Mouse (Mus musculus): Measurements from ENCODE around the gene Lmntd1.

Lmntd1 gene

GRCm38 (mm10) chr6:145557059-145557992 is 56.8 kb downstream of the Lmntd1 start:
- no peak for DNase-seq

- no peak for DNase-seq
Measured at GRCm38 (mm10) chr6:145553226-145553625, 60.9 kb downstream of the Lmntd1 start.

DNA sequence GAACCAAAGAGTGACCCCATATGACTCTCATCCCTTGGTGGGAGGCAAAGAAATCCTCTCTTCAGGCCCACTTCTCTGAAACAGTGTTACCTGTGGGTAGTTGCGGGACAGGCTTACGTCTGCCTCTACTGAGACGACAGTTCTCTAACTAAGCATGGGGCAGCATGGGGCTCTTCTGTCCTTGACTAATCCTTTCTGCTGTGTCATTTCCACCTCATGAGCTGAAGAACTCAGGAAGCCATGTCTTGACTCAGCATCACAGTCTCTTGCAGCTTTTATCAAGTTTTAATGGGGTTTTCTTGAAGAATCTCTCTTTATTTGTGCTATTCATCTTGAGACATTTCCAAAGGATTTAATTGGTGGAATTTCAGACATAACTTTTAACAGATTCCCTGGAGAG is 61.3 kb downstream of the Lmntd1 start:
- no peak for DNase-seq

DNA sequence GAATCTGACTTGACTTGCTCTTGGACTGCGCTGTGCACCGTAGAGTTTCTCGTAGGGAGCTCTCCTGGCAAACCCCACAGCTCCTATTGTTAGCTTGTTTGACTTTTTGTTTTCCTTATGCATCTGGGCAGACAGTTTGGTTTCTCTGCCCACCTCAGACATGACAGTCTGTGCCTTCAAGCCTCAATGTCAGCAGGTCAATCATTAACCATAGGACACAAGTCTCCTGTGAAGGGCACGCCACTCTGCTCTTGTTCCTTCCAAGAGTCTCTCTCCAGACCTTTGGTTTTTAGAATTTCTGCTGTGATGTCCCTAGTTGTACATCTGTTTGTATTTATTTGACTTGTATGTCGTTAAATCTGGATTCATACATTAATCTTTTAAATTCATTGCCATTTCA is 63.1 kb downstream of the Lmntd1 start:
- DNase-seq = no peak

GRCm38 (mm10) chr6:145545927-145546641 is 68.0 kb downstream of the Lmntd1 start:
- peak; percentile 60 to 63 for DNase-seq

- no peak for DNase-seq
Measured at GRCm38 (mm10) chr6:145544838-145545237, 69.3 kb downstream of the Lmntd1 start.

DNA sequence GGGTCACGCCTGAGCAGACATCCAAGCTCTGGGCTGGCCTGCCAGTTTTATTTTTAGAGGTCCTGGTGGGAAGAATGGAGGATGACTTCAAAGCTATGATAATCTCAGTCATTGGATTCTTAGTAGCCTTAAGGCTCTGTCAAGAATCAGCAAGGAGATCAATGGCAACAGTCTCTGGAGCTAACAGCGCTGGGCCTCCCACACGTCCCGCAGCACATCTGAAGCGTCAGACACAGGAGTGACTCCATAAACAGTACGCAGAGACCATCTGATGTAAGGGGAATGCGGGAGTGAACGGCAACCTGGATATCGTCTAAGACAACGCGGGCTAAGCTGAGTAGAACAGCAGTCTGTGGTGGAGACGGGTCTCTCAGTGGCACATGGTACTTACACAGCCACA is 69.8 kb downstream of the Lmntd1 start:
- no peak for DNase-seq

GRCm38 (mm10) chr6:145539568-145539859 is 74.6 kb downstream of the Lmntd1 start:
- DNase-seq = no peak

DNA sequence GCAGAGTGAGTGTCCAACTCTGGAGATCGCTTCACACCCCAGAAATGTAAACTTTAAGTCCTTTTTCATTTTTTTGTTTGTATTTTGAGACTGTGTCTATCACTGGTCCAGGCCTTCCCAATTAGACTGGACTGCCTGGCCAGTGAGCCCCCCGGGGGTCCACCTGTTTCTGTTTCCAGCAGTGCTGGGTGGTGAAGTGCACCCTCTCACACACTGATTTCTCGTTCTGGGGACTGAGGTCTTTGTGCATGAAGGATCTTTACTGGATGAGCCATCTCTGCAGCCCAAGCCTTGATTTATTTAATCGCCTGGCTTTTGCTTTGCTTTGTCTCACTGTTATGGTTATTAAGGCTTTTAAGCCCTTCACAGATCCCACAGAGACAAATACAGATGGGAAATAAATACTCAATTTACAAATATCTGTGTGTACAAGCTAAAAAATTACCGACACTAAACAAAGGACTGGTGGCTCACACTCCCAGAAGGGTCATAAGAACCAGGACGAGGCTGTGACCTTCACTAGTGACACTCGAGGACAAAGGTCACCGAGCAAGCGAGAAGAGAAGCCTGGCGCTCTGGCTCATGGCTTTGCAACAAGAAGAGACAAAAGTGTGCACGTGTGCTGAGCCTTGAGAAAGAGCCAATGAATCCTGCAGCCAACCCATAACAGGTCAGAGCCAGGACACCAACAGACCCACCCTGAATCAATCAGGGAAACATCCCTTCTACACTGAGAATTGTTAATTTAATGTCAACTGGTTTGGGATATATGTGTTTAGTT is 75.1 kb downstream of the Lmntd1 start:
- DNase-seq = peak in 1 of 2 experiments; percentile 19

GRCm38 (mm10) chr6:145530464-145530863 is 83.7 kb downstream of the Lmntd1 start:
- DNase-seq = no peak

DNA sequence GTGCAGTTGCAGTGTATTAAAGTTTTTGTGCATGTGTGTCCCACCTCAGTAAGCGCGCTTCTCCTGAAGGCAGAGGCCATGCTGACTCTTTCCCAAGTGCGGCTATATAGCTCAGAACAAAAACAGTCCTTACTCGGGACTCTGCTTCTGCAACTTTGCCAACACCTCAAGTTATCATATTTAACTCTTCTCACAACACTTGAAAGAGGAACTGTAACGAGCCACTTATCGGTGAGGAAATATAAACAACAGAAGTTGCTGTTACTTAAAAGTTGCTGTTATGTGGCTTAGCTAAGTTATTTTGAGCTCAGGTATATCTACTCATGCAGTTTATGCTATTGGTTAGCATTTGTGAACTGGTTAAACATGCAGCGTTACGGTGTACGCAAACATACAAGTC is 90.8 kb downstream of the Lmntd1 start:
- no peak for DNase-seq

GRCm38 (mm10) chr6:145522617-145523016 is 91.5 kb downstream of the Lmntd1 start:
- no peak for DNase-seq

GRCm38 (mm10) chr6:145517002-145517401 is 97.1 kb downstream of the Lmntd1 start:
- DNase-seq = peak in 1 of 2 experiments; percentile 44

DNA sequence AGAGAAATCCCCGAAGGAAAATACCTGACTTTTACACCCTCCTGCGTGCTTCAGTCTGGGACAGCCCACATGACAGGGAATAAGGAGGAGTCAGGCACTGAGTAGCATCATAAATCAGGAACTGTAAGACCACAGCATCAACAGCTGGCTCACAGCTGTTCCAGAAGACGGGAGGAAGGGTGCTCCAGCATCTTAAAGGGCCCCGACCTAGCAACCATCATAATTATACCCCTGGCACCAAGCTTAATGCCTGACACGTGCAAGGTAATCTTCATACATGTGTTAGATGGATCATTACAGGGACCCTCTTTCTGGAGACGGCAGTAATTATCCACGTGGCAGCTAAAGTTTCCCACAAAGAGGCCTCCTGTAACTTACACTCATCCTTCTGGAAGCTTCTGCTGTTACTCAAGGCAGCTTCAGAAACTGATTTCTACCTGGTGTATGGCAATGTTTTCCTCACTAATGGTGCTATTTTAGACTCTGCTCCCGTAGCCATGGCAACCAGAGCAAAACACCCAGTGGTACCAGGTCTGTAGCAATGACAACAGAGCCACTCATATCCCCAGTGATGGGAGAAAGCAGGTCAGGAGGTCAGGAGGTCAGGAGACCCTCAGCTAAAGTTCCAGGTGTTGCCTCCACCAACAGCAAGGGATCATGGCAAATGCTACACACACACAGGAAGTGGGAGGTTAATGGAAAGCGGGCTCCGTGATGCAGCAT is 98.1 kb downstream of the Lmntd1 start:
- peak; percentile 47 to 63 for DNase-seq

GRCm38 (mm10) chr6:145511265-145511664 is 102.9 kb downstream of the Lmntd1 start:
- no peak for DNase-seq

- no peak for DNase-seq
Measured at GRCm38 (mm10) chr6:145508828-145509227, 105.3 kb downstream of the Lmntd1 start.

- DNase-seq = no peak
Measured at GRCm38 (mm10) chr6:145501751-145502150, 112.4 kb downstream of the Lmntd1 start.

GRCm38 (mm10) chr6:145499574-145500546 is 114.3 kb downstream of the Lmntd1 start:
- DNase-seq = peak; percentile 43 to 45

DNA sequence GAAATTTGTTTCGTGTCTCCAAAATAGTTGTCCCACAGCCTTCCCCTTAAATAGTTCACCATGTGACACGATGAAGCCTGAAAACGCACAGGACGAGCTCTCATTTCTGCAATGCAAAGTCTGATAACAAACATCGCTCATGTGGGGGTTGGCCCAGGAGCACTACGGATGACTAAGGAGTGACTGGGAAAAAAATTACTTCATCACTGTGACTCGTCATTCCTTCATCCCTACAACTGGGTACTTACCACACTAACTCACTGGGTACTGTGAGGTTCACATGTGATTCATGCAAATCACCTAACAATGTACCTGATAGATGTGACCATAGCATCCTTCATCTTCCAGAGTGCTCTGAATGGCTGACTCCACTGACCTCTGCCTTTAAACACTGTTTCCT is 118.4 kb downstream of the Lmntd1 start:
- DNase-seq = no peak

DNA sequence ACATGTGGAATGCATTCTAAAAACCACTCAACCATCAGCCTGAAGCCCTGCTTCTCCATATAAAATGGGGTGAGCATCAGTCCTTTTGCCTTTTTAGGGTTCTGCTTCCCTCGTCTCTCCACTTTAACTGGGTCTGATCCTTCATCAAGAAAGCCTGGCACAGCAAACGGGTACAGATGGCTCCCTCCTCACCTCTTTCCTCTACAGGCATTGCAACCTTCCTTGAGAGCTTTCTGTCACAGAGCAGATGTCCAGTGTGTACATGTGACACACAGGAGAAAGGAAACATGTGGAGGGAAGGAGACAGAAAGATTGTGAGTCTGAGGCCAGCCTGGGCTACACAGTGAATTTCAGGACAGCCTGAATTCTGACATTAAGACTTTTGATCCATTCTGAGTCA is 125.9 kb downstream of the Lmntd1 start:
- no peak for DNase-seq

DNA sequence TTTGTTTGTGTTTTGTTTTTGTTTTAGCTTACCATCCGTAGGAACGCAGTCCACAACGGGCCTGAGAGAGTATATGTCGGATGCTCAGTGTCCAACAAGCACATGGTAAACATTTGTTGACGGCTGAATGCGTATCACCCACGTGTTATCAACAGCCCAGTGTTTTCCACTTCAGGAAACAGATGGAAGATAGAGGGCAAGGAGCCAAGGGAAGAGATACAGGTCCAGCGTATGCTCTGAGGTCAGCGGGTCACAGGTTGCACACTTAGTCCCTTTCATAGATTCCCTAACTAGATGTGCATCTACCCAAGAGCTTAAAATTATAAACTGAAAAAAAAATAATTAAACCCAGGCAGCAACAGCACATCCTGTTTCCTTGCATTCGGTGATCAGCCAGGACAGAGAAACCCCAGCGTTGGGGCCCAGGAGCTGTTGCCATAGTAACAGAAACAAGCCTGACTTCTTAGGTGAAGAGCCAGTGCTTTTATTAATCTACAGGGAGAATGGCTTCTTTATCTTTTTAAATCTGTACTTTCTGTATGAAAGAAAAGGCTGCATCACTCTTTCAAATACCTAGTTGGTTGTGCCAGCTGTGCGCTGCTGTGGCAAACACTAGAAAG is 128.0 kb downstream of the Lmntd1 start:
- no peak for DNase-seq

Measured in lung, postnatal 4 days (tissue).